Mouse (Mus musculus) spleen, adult 2 months (tissue): Measurements from ENCODE around the gene Farp1. TPM values are rescaled to one million over a fixed set of nuclear protein-coding genes. Genes with fewer than 3 reads are reported as not detected.

Source experiments
- DNase-seq, 2 experiments: peaks; one replicate each; pipeline versions ENCODE4 v3.0.0 to v3.0.0-alpha.2; 2012 to 2021; ENCODE audit warnings: low spot score in 2 of 2, low read depth in 1 of 2
- H3K27ac ChIP-seq: fragments of 200-500 bp; 2 replicates; pipeline ENCODE4 v1.5.1; 2012; ENCODE audit warnings: low read length, inconsistent platforms; ENCODE audit not compliant: insufficient read depth
- H3K27me3 ChIP-seq: fragments of 200-500 bp; 2 replicates; pipeline ENCODE4 v1.6.1; 2012; ENCODE audit warnings: mild to moderate bottlenecking, moderate library complexity, low read length, inconsistent platforms; ENCODE audit not compliant: control insufficient read depth, insufficient read depth
- H3K36me3 ChIP-seq: fragments of 200-500 bp; 2 replicates; pipeline ENCODE4 v1.6.1; 2012; ENCODE audit warnings: mild to moderate bottlenecking, low read length, inconsistent platforms; ENCODE audit not compliant: control insufficient read depth, insufficient read depth
- H3K4me1 ChIP-seq: fragments of 200-500 bp; 2 replicates; pipeline ENCODE4 v1.6.1; 2011; ENCODE audit warnings: inconsistent platforms; ENCODE audit not compliant: control insufficient read depth, insufficient read depth, insufficient read length
- H3K4me3 ChIP-seq: fragments of 200-500 bp; 2 replicates; pipeline ENCODE4 v1.5.1; 2011; ENCODE audit warnings: mild to moderate bottlenecking, inconsistent platforms; ENCODE audit not compliant: insufficient read depth, insufficient read length; ENCODE audit errors: extremely low read depth
- CTCF ChIP-seq: fragments of 200-500 bp; IDR thresholded peaks from 2 replicates; pipeline ENCODE4 v1.5.1; 2011; ENCODE audit warnings: mild to moderate bottlenecking, inconsistent platforms; ENCODE audit not compliant: insufficient read depth, insufficient read length, insufficient replicate concordance; ENCODE audit errors: extremely low read depth
- POLR2A ChIP-seq: fragments of 200-500 bp; IDR thresholded peaks from 2 replicates; pipeline ENCODE4 v1.6.1; 2011; ENCODE audit warnings: low read depth, low read length, inconsistent platforms
- WGBS: fragments of 180-500 bp; shearing (Covaris S2); methylation state at CpG from one replicate; pipeline ENCODE4 v1.1.7; 2018; 5-methylcytosine and 5-hydroxymethylcytosine counted together
- polyA plus RNA-seq: library from polyadenylated mRNA; depleted of rRNA; stranded (reverse); fragments of >200 nt; gene quantifications from 2 replicates; pipeline ENCODE4 v1.2.3, GENCODE M21; 2012

The Farp1 gene
- polyA plus RNA-seq, 1 experiment, result 3.0 TPM

DNA sequence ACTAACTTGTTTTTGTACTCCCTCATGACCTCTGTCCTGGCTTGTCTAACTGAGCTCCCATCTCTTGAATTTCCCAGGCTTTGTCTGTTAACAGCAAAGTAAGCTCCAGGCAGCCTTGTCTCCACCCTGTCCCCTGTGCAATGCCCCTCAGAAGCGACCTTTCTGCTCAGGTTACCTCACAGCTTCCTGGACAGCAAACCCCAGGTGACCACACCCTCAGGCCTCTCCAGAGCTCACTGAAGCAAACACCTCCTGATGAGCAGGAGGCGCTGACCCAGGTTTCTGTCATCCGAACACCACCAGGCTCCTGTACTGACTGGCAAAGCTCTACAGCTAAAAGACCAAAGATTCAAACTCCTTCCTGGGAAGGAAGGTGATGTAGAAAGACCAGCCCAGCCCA lies 274.9 kb downstream of the Farp1 start:
- H3K27me3 ChIP-seq, result no peaks in the 10 kb centered on the region
- WGBS, result 74% methylated on average over 3 of the region's 3 CpGs
- no peak overlapping the region for H3K4me3 ChIP-seq
- no peak for DNase-seq
- TF ChIP-seq CTCF (no peak), POLR2A (no peak)
- peaks cover 3% of the 10 kb centered on the region; the same call in 1 of the 2 replicates for H3K36me3 ChIP-seq
- peaks cover 26% of the 10 kb centered on the region; the same call in 1 of the 2 replicates for H3K4me1 ChIP-seq
- H3K27ac ChIP-seq, result no peak overlapping the region

DNA sequence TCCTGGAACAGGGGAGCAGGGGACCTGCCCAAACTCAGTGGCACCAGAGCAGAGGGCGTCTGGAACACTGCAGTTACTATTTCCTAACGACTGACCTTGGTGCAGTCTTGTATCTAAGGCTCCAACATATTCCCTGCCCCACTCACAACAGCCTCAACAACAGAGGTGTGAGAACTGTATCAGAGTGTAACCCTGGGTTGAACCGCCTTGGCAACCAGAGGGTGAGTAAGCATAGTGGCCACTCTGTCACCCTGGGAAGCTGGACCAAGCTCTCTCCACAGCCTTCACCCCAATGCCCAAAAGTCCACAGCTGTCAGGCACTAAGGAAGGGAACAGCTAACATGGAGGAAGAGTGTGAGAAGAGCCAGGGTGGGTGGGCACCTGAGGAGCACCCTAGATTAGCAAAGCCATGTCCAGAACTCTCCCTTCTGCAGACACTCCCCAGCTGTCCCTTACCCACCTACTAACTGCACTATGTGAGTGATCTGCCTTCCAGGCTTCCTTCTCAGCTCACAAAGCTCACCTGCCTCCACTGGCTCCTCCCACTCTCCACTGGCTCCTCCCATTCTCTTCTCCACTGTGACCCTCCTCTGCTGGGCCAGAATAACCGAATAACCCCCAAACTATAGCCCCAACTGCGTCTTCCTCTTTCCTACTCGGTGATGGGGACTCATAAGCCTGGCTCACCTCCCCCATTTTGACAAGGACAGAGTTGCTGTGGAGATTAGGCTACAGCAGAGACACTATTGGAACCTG lies 275.5 kb downstream of the Farp1 start:
- 60% methylated on average over 6 of the region's 6 CpGs for WGBS
- no peak overlapping the region for H3K4me3 ChIP-seq

DNA sequence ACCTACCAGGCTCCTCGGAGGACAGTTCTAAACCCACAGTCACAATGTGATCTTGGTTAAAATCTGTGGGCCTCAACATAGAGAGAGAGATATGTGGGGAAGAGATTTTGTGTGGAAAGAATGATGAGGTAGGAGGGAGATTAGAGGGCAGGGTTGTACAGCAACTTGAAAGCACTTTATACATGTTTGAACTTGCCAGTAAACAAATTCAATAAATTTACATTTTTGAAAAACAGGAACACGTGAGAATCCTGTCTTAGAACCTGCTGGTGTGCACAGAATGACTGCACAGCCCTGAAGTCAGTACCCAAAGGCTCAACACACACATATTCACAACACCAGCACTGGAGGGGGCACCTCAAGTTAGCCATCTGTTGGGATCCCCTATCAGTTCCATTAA lies 276.1 kb downstream of the Farp1 start:
- no peak overlapping the region for H3K4me3 ChIP-seq
- WGBS, result 58% methylated on average over 2 of the region's 2 CpGs
- no peak for DNase-seq
- no peak for TF ChIP-seq CTCF
- no peak for TF ChIP-seq POLR2A
- H3K27ac ChIP-seq, result no peak overlapping the region
- no peaks in the 10 kb centered on the region for H3K27me3 ChIP-seq
- H3K4me1 ChIP-seq, result peaks cover 34% of the 10 kb centered on the region; the same call in 1 of the 2 replicates
- H3K36me3 ChIP-seq, result peaks cover 3% of the 10 kb centered on the region; the same call in 1 of the 2 replicates

More for the DNA sequence above, 275.5 kb downstream of the Farp1 start:
- Histone ChIP-seq H3K27me3 (no peaks in the 10 kb centered on the region), H3K36me3 (peaks cover 3% of the 10 kb centered on the region; the same call in 1 of the 2 replicates), H3K4me1 (peaks cover 32% of the 10 kb centered on the region; the same call in 1 of the 2 replicates), H3K27ac (no peak overlapping the region)
- no peak for TF ChIP-seq POLR2A
- DNase-seq, result no peak

- peaks cover 37% of the 10 kb centered on the region; the same call in 1 of the 2 replicates for H3K4me1 ChIP-seq
- no peak for DNase-seq
- TF ChIP-seq POLR2A, result no peak
- TF ChIP-seq CTCF, result no peak
- no peak overlapping the region for H3K27ac ChIP-seq
- H3K4me3 ChIP-seq, result no peak overlapping the region
- no peaks in the 10 kb centered on the region for H3K36me3 ChIP-seq
- 93% methylated on average over 10 of the region's 10 CpGs for WGBS
- no peaks in the 10 kb centered on the region for H3K27me3 ChIP-seq
Observed at GRCm38 (mm10) chr14:121313283-121313682, 278.3 kb downstream of the Farp1 start.

GRCm38 (mm10) chr14:121314934-121315333 lies 279.9 kb downstream of the Farp1 start:
- no peaks in the 10 kb centered on the region for H3K36me3 ChIP-seq

DNA sequence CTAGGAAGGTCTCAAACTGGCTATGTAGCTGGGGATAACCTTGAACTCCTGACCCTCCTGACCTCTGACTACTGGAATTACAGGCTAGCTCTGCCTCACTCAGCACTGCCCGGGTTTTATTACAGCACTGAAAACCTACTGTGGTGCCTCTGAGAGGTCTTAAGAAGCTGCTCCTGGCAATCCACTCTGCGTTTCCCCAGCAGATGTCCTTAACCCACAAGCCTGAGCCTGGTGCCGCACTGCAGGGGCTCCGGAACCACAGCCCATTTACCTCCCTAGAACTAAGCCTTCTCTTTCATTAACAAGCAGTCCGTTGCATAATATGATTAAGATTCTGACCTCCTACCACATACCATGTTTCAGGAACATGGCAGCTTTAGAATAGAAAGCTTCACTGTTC lies 281.1 kb downstream of the Farp1 start:
- H3K36me3 ChIP-seq, result no peaks in the 10 kb centered on the region
- no peak overlapping the region for H3K4me3 ChIP-seq
- no peak for DNase-seq
- peaks cover 26% of the 10 kb centered on the region; the same call in 1 of the 2 replicates for H3K4me1 ChIP-seq
- H3K27ac ChIP-seq, result no peak overlapping the region
- H3K27me3 ChIP-seq, result no peaks in the 10 kb centered on the region
- 95% methylated on average over 5 of the region's 5 CpGs for WGBS
- TF ChIP-seq POLR2A (no peak), CTCF (no peak)

More at GRCm38 (mm10) chr14:121314934-121315333, 279.9 kb downstream of the Farp1 start:
- H3K27me3 ChIP-seq, result no peaks in the 10 kb centered on the region
- DNase-seq, result peak in 1 of 2 experiments; percentile 36
- peaks cover 36% of the 10 kb centered on the region; the same call in 1 of the 2 replicates for H3K4me1 ChIP-seq
- no peak overlapping the region for H3K4me3 ChIP-seq
- TF ChIP-seq POLR2A (no peak), CTCF (no peak)
- whole genome bisulfite sequencing, result 56% methylated on average over 3 of the region's 3 CpGs
- no peak overlapping the region for H3K27ac ChIP-seq
